Comparison of ENCODE assay signal across 8 mouse cellular contexts in the genomic region with DNA sequence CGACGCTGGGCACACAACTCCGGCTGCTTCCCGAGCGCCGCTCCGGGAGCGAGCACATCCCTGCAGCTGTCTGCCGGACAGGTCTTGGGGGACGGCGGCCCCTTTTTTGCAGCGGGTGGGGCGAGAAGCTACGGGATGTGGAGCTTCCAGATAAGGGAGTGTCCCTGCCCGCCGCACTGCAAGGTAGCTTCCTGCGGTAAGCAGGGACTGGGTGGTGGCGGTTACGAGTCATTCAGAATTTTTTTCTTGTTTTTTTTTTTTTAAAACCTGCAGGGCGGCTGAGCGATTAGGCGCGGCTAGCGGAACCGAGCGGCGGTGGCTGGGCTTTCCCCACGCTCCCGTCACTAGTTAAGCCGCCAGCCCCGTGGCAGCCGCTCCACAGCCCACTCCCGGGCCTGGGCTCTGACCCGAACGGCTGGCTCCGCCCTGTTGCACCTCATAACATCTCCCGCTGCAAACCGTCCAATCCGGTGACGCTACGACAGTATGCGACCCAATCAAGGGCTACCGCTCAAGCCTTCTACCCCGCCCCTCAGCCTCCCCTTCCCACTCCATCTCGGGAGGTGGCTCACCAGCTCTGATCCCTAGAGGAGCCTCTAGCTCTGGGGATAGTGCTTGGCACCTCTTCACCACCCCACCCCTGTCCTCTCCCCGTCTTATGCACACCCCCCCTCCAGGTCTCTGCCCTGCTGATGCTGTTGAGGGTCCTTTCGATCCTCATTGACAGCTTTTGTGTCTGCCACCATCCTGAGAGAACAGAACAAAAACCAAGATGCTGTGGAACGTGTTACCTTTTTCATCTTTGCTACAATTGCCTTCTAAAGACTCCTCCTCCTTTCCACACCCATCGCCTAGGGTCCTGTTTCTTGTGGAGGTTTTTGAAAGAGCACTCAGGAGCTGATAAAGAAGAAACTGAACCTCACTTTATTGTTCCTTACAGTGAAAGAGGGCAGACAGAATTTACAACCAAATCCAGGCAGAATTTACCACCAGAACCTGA. TPM values are rescaled to one million over a fixed set of nuclear protein-coding genes. Genes with fewer than 3 reads are reported as not detected.
DNase-seq lines count a peak whose midpoint lies in the region; ATAC-seq lines count a peak whose summit lies in the region.

No protein-coding gene starts in this region.

- no peaks in the 10 kb centered on the region for H3K27me3 ChIP-seq in hindbrain, embryonic 16.5 days (replicated peaks; ENCODE audit: control insufficient read depth, insufficient read depth, low read length)

- peak; percentile 98 for ATAC-seq in hindbrain, embryonic 16.5 days

- peak; percentile 92 for DNase-seq in WW6 (ENCODE audit: low read depth, low spot score)
- peak; percentile 84 to 93 for DNase-seq in cerebellum, postnatal 4 days (ENCODE audit: low spot score in 2 of 2)
- DNase-seq in gastrocnemius, adult 18-20 months (ENCODE audit: low spot score) = peak; percentile 95
- DNase-seq in left cerebral cortex, adult 18-20 months (ENCODE audit: low spot score in 2 of 2) = peak; percentile 95 to 97
- peak; percentile 98 for DNase-seq in right cerebral cortex, adult 18-20 months
- DNase-seq in urinary bladder, postnatal 10 days (ENCODE audit: low spot score) = peak; percentile 69

- no peaks in the 10 kb centered on the region for H3K9me3 ChIP-seq in hindbrain, embryonic 16.5 days (ENCODE audit: control insufficient read depth, low read length)

- H3K36me3 ChIP-seq in hindbrain, embryonic 16.5 days (ENCODE audit: control insufficient read depth, insufficient read depth, low read length) = no peaks in the 10 kb centered on the region
- H3K36me3 ChIP-seq in macrophage (ENCODE audit: inconsistent target) = no peaks in the 10 kb centered on the region

- peak overlapping the region; percentile 100 for H3K27ac ChIP-seq in hindbrain, embryonic 16.5 days (ENCODE audit: low read depth, low read length)
- peak overlapping the region; percentile 75 for H3K27ac ChIP-seq in macrophage

- H3K4me1 ChIP-seq in hindbrain, embryonic 16.5 days (ENCODE audit: control insufficient read depth, insufficient read depth, low read depth, low read length) = peaks cover 9% of the 10 kb centered on the region

- H3K4me2 ChIP-seq in hindbrain, embryonic 16.5 days (ENCODE audit: low read length) = peak overlapping the region; percentile 78

- H3K79me2 ChIP-seq in macrophage (ENCODE audit: inconsistent target) = peaks cover 33% of the 10 kb centered on the region

- H3K9ac ChIP-seq in hindbrain, embryonic 16.5 days (ENCODE audit: low read depth, low read length) = peak overlapping the region; percentile 99

- peak overlapping the region; percentile 94 for H3K4me3 ChIP-seq in hindbrain, embryonic 16.5 days (ENCODE audit: low read length)
- peak overlapping the region; percentile 64 for H3K4me3 ChIP-seq in macrophage (ENCODE audit: inconsistent target)

- WGBS in hindbrain, embryonic 16.5 days = under 1% methylated on average over 48 of the region's 49 CpGs
- 2% methylated on average over 44 of the region's 49 CpGs for WGBS in macrophage (ENCODE audit: missing documents)

RNA-seq across cellular contexts. Expression of gene Arhgap21, which starts 0.8 kb away (rescaled TPM):
- total RNA-seq in gastrocnemius, adult 18-20 months (2021) = 10 to 100 TPM; 27.0 to 33.4 TPM
- 24.7 and 30.3 TPM in 2 replicates for polyA plus RNA-seq in hindbrain, embryonic 16.5 days (2015; fragmentation: Nextera tagmentation; extraction: Ambion mirVana)
- 100 to 1,000 TPM; 263 to 268 TPM for total RNA-seq in left cerebral cortex, adult 18-20 months (2021)
- 100 to 1,000 TPM in 9 of 26 experiments, 10 to 100 TPM in 17; 48.2 to 171 (median 89.6) TPM for total RNA-seq in macrophage (2018; cell fraction: chromatin; rRNA removed)
- 10 to 100 TPM; 21.1 to 34.3 (median 26.9) TPM for total RNA-seq in macrophage (2018; cell fraction: cytosol; rRNA removed)
- total RNA-seq in macrophage (2018; cell fraction: nucleus; rRNA removed) = 100 to 1,000 TPM in 2 of 26 experiments, 10 to 100 TPM in 24; 30.6 to 132 (median 55.8) TPM
- 18.4 to 26.0 TPM (median 22.5 TPM) in 3 replicates for polyA plus RNA-seq in macrophage (2018)

Comparison
In these comparisons a context has a peak if more than half of its experiments do, and no peak if none do; other contexts are left out.
1. Peak in every context shown above with its lines: DNase-seq, ATAC-seq, H3K4me3 ChIP-seq and H3K27ac ChIP-seq.
2. RNA of gene Arhgap21, which starts 0.8 kb away (total RNA-seq): 263 to 268 TPM in left cerebral cortex, adult 18-20 months; 27.0 to 33.4 TPM in gastrocnemius, adult 18-20 months; every median in the first group is over 4 times any median in the second.